20 mouse cellular contexts compared by ENCODE assay signal in the genomic region with DNA sequence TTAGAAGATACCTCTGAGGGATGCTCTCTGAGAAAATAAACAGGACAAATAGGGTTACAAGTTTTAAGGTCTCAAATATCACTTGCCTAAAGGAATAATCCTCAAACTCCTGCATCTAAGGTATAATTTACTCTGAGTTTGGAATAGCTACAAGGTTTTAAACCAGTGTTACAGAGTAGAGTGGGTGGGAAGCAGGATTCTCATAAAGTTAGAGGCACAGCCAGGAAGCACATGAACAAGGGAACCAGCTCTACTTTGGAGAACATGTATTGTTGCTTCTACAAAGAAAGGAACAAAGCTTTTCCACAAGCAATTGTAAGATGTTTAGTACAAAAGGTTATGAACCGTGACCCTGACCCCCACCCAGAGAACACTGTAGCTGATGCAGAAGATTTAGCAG.
DNase-seq lines count a peak whose midpoint lies in the region; ATAC-seq lines count a peak whose summit lies in the region.
"Had no signal": no experiment of that assay in that cellular context is flagged by ENCODE, and none has a peak within 500 bp of the region (broad histone marks: within the 10 kb centered on the region; RNA-seq: fewer than 3 reads in every experiment).

No protein-coding gene starts in this region.

- H3K27me3 ChIP-seq in heart, embryonic 10.5 days (ENCODE audit: insufficient read depth, poor library complexity, severe bottlenecking): no peaks in the 10 kb centered on the region
- H3K27me3 ChIP-seq: CH12.LX, Patski had no signal

- DNase-seq in frontal cortex, postnatal 25 days (ENCODE audit: low spot score in 2 of 2): no peak
- DNase-seq in heart, embryonic 10.5 days (ENCODE audit: low spot score): peak; percentile 46
- DNase-seq in heart, postnatal 25 days (ENCODE audit: low spot score): no peak
- DNase-seq in brain, adult 2 months (ENCODE audit: low read depth, low spot score): peak; percentile 34
- DNase-seq in telencephalon, adult 2 months (ENCODE audit: low read depth, low spot score): peak; percentile 21
- no peak for DNase-seq in ovary, postnatal 10 days (ENCODE audit: low spot score)
- no peak for DNase-seq in lung, postnatal 25 days (ENCODE audit: low spot score)
- DNase-seq: adrenal gland, adult 2 months; adrenal gland, adult 8-10 months; adrenal gland, postnatal 10 days; adrenal gland, postnatal 14 days; adrenal gland, postnatal 25 days; adrenal gland, postnatal 36 days; B cell, adult 2 months had no signal

- H3K36me3 ChIP-seq in heart, embryonic 10.5 days: no peaks in the 10 kb centered on the region
- H3K36me3 ChIP-seq: G1E had no signal

- intact Hi-C loops in heart, postnatal 25 days (cut with DNase I): no loop called here

- ATAC-seq in frontal cortex, adult (ENCODE audit: low TSS enrichment): peak; percentile 91
- ATAC-seq: activated CD4-positive, CD25-positive, alpha-beta regulatory T cell, adult 4 months; CD4-positive, CD25-positive, alpha-beta regulatory T cell, adult 4 months; Patski had no signal

- no peak overlapping the region for H3K4me3 ChIP-seq in heart, embryonic 10.5 days

- H3K9me3 ChIP-seq in heart, embryonic 10.5 days: no peaks in the 10 kb centered on the region
- H3K9me3 ChIP-seq: G1E had no signal

- no peak overlapping the region for H3K27ac ChIP-seq in heart, embryonic 10.5 days

- 74% methylated on average over 1 of the region's 1 CpGs for WGBS in heart, embryonic 10.5 days

- no peaks in the 10 kb centered on the region for H3K4me1 ChIP-seq in heart, embryonic 10.5 days

Comparison
In these comparisons a context has a peak if more than half of its experiments do, and no peak if none do; other contexts are left out.
1. DNase-seq: peak in heart, embryonic 10.5 days (single experiment), brain, adult 2 months (single experiment) and telencephalon, adult 2 months (single experiment); none in frontal cortex, postnatal 25 days (0 of 2), heart, postnatal 25 days (single experiment), ovary, postnatal 10 days (single experiment) and lung, postnatal 25 days (single experiment).